Mouse (Mus musculus): ENCODE results near the gene Entpd2. TPM values are rescaled to one million over a fixed set of nuclear protein-coding genes. Genes with fewer than 3 reads are reported as not detected.

Gene Entpd2
- polyA plus RNA-seq, 1 experiment from 2014 or later: 0.20 TPM

DNA sequence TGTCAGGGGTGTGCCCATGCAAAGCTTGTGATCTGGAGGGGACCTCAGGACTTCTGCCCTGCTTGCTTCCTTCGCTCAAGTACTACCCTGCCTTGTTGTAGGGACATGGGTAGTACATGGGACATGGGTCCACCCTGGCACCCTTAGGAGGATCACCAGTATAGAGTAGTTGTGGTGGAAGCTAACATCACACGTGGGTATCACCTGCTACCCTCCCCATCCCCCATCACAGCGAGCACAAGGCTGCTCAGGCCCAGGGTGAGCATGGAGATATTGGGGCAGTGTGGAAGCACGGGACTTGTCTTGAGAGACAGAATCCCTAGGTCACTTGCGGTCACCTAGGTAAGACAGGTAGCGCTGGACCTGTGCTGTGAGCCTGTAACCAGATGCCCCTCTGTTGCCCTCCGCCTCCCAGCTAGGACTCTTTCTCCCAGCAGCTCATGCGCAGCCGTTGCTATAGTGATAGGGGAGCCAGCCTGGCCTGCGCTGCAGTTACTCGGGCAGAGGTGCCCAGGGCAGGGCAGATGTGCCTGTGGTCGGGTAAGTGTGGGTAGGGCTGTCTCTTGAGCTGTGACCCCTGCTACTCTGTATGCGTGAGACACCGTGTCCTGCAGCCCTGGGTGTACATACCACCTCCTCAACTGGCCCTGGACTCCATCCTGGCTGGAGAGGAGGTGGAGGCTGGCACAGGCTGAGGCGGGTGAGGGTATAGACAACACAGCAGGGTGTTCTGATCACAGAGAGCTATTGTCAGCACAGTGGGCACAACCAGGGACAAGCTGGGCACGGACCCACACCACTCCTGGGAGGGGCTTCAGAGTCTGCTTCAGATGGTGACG, 34.9 kb downstream of the Entpd2 start:
- WGBS (ENCODE audit: insufficient replicate concordance): 73% methylated on average over 17 of the region's 17 CpGs
- no peaks in the 10 kb centered on the region for H3K9me3 ChIP-seq (replicated peaks; ENCODE audit: control insufficient read depth, low read length)
- H3K4me1 ChIP-seq (ENCODE audit: control insufficient read depth, insufficient read depth, low read length): no peaks in the 10 kb centered on the region; the same call in 1 of the 2 replicates
- no peak overlapping the region for H3K9ac ChIP-seq (ENCODE audit: low read depth, low read length)
- peaks cover 41% of the 10 kb centered on the region for H3K27me3 ChIP-seq (ENCODE audit: control insufficient read depth, insufficient read depth, low read length)
- no peak overlapping the region for H3K4me3 ChIP-seq (ENCODE audit: low read depth, low read length)
- no peaks in the 10 kb centered on the region for H3K36me3 ChIP-seq (ENCODE audit: control insufficient read depth, insufficient read depth, low read length)
- no peak for ATAC-seq (replicated peaks; ENCODE audit: insufficient number of reproducible peaks, low FRiP score, low TSS enrichment)
- H3K27ac ChIP-seq (ENCODE audit: low read depth, low read length): no peak overlapping the region
- H3K4me2 ChIP-seq: no peak overlapping the region

DNA sequence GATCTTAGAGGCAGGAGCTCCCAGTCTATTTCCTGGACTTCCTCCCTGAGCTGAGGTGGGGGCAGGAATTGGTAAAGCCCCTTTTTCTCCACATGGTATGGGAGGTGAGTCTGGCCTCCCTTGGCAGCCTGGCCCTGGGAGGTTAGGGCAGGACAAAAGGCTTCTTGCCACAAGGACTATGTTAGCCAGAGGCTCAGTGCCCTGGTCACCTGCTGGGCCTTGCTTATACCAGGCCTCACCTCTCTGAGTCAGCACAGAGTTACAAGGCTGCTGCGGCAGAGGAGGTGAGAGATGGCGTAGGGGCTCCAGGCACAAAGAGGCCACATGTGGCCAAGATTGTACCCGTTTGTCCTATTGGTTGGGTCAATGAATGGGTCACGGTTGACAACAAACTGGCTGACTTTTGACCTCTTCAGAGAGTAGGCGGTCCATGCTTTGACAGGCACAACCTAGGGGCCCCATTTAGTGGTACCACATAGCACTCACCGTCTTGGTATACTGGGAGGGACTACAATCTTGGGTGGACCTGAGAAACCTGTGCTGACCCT, 35.7 kb downstream of the Entpd2 start:
- no peak overlapping the region for H3K27ac ChIP-seq (ENCODE audit: low read depth, low read length)
- H3K4me2 ChIP-seq: no peak overlapping the region
- no peaks in the 10 kb centered on the region for H3K9me3 ChIP-seq (replicated peaks; ENCODE audit: control insufficient read depth, low read length)
- no peaks in the 10 kb centered on the region for H3K36me3 ChIP-seq (ENCODE audit: control insufficient read depth, insufficient read depth, low read length)
- ATAC-seq (replicated peaks; ENCODE audit: insufficient number of reproducible peaks, low FRiP score, low TSS enrichment): no peak
- H3K4me1 ChIP-seq (ENCODE audit: control insufficient read depth, insufficient read depth, low read length): no peaks in the 10 kb centered on the region; the same call in 1 of the 2 replicates
- H3K9ac ChIP-seq (ENCODE audit: low read depth, low read length): no peak overlapping the region
- H3K27me3 ChIP-seq (ENCODE audit: control insufficient read depth, insufficient read depth, low read length): peaks cover 33% of the 10 kb centered on the region
- WGBS (ENCODE audit: insufficient replicate concordance): 74% methylated on average over 6 of the region's 6 CpGs
- no peak overlapping the region for H3K4me3 ChIP-seq (ENCODE audit: low read depth, low read length)

DNA sequence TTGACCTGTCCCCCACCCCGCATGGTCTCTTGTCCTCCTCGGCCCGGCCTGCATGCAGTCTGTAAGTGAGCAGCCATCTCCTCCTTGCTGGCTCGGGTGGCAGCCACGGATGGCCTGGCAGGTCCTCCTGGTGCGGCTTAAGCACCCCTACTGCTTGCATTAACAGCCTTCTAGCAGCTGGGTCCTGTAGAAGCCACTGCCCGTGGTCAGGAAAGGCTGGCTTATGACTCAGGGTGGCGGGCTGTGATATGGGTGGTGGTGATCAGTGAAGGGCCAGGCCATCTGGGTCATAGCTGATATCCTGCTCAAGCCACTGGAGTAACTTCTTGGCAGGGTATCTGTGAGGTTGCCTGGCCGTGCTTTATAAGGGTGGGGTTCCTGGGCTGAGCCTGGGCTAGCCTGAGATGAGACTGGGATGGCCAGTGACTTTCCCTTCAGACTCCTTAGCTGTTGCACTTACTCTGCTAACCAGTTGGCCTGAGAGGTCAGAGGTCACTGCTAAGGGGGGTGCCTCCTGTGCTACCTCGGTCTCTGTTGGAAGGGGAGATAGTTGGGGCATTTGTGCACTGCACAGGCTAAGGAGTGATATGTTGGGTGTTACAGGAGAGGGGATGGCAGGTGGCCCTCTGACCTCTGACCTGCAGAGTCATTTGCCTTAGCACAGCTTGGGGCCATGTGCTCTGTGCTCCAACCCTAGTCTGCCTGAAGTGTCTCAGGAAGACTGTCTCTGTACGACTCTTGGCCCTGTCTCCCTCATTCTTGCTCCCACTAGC, 36.8 kb downstream of the Entpd2 start:
- WGBS (ENCODE audit: insufficient replicate concordance): 62% methylated on average over 11 of the region's 11 CpGs
- Histone ChIP-seq H3K27ac (ENCODE audit: low read depth, low read length) (no peak overlapping the region), H3K36me3 (ENCODE audit: control insufficient read depth, insufficient read depth, low read length) (no peaks in the 10 kb centered on the region), H3K27me3 (ENCODE audit: control insufficient read depth, insufficient read depth, low read length) (peaks cover 30% of the 10 kb centered on the region), H3K4me2 (no peak overlapping the region), H3K9me3 (replicated peaks; ENCODE audit: control insufficient read depth, low read length) (no peaks in the 10 kb centered on the region), H3K4me3 (ENCODE audit: low read depth, low read length) (no peak overlapping the region), H3K9ac (ENCODE audit: low read depth, low read length) (no peak overlapping the region), H3K4me1 (ENCODE audit: control insufficient read depth, insufficient read depth, low read length) (no peaks in the 10 kb centered on the region; the same call in 1 of the 2 replicates)
- no peak for ATAC-seq (replicated peaks; ENCODE audit: insufficient number of reproducible peaks, low FRiP score, low TSS enrichment)

DNA sequence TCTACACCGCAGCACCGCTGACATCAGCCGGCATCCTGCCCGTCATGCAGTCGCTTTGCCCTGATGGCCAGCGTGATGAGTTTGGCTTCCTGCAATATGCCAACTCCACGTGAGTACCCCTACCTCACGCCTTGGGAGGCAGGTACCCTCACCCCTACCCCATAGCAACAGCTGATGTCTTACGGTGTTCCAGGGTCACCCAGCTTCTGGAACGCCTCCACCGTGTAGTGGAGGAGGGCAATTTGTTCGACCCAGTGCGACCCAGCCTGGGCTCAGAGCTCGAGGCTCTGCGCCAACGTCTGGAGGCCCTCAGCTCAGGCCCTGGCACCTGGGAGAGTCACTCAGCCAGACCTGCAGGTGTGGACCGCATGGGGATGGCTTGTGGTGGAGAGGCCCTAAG, 37.4 kb downstream of the Entpd2 start:
- WGBS (ENCODE audit: insufficient replicate concordance): 85% methylated on average over 17 of the region's 17 CpGs
- H3K9me3 ChIP-seq (replicated peaks; ENCODE audit: control insufficient read depth, low read length): no peaks in the 10 kb centered on the region
- no peak overlapping the region for H3K4me3 ChIP-seq (ENCODE audit: low read depth, low read length)
- ATAC-seq (replicated peaks; ENCODE audit: insufficient number of reproducible peaks, low FRiP score, low TSS enrichment): no peak
- no peak overlapping the region for H3K4me2 ChIP-seq
- H3K4me1 ChIP-seq (ENCODE audit: control insufficient read depth, insufficient read depth, low read length): no peaks in the 10 kb centered on the region; the same call in 1 of the 2 replicates
- H3K27ac ChIP-seq (ENCODE audit: low read depth, low read length): no peak overlapping the region
- H3K27me3 ChIP-seq (ENCODE audit: control insufficient read depth, insufficient read depth, low read length): peaks cover 30% of the 10 kb centered on the region
- H3K9ac ChIP-seq (ENCODE audit: low read depth, low read length): no peak overlapping the region
- no peaks in the 10 kb centered on the region for H3K36me3 ChIP-seq (ENCODE audit: control insufficient read depth, insufficient read depth, low read length)

DNA sequence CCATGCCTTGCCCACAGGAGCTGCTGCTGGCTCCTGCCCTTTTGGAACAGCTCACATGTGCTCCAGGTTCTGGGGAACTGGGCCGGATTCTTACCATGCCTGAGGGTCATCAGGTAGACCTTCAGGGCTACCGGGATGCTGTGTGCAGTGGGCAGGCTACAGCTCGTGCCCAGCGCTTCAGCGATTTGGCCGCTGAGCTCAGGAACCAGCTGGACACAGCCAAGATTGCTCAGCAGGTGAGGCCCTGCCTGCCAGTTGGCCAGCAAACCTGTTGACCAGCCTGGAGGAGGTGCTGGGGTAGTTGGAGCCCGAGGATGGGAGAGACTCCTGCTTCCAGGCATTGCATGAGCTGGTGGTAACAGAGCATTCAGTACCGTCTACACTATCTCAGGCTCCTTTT, 38.6 kb downstream of the Entpd2 start:
- 80% methylated on average over 8 of the region's 8 CpGs for WGBS (ENCODE audit: insufficient replicate concordance)
- Histone ChIP-seq H3K4me2 (no peak overlapping the region), H3K36me3 (ENCODE audit: control insufficient read depth, insufficient read depth, low read length) (no peaks in the 10 kb centered on the region), H3K9me3 (replicated peaks; ENCODE audit: control insufficient read depth, low read length) (no peaks in the 10 kb centered on the region), H3K9ac (ENCODE audit: low read depth, low read length) (no peak overlapping the region), H3K27ac (ENCODE audit: low read depth, low read length) (no peak overlapping the region), H3K27me3 (ENCODE audit: control insufficient read depth, insufficient read depth, low read length) (peaks cover 26% of the 10 kb centered on the region), H3K4me1 (ENCODE audit: control insufficient read depth, insufficient read depth, low read length) (no peaks in the 10 kb centered on the region), H3K4me3 (ENCODE audit: low read depth, low read length) (no peak overlapping the region)
- no peak for ATAC-seq (replicated peaks; ENCODE audit: insufficient number of reproducible peaks, low FRiP score, low TSS enrichment)

DNA sequence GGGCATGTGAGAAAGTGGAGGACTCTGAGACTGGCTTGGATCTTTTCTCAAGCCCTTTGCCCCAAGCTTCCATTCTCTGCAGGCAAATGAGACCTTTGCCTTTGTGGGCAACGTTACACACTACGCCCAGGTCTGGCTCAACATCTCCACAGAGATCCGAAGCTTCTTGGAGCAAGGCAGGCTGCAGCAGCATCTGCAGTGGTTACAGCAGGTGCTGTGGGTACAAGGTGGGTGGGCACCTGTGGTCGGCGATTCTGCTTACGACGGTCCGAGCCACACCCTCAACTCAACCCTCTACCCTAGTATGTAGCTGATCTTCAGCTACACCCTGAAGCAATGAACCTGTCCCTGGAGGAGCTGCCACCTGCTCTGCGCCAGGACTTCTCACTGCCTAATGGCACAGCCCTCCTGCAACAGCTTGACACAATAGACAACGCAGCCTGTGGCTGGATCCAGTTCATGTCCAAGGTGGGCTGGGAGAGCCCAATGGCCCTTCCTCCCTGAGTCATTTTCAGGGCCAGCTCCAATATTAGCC, 40.7 kb downstream of the Entpd2 start:
- 85% methylated on average over 10 of the region's 10 CpGs for WGBS (ENCODE audit: insufficient replicate concordance)
- Histone ChIP-seq H3K27me3 (ENCODE audit: control insufficient read depth, insufficient read depth, low read length) (peaks cover 6% of the 10 kb centered on the region), H3K36me3 (ENCODE audit: control insufficient read depth, insufficient read depth, low read length) (no peaks in the 10 kb centered on the region)

DNA sequence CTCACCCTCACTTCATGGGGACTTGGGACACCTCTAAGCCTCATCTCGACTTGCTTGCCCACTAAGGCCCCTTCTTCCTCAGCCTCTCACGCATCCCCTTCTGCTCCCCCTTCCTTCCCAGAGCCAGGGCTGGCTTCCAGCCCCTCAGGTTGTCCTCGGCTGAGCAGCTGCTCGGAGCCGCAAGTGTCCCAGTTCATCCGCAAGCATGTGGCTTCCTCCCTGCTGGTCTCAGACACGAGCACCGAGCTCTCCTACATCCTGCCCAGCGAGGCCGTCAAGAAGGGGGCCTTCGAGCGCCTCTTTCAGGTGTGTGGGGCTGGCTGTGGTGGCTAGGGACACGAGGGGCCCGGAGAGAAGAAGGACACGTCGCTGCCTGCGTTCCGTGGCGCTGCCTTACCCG, 45.4 kb downstream of the Entpd2 start:
- Histone ChIP-seq H3K4me1 (ENCODE audit: control insufficient read depth, insufficient read depth, low read length) (no peaks in the 10 kb centered on the region), H3K4me2 (no peak overlapping the region), H3K27ac (ENCODE audit: low read depth, low read length) (no peak overlapping the region), H3K4me3 (ENCODE audit: low read depth, low read length) (no peak overlapping the region), H3K27me3 (ENCODE audit: control insufficient read depth, insufficient read depth, low read length) (peaks cover 2% of the 10 kb centered on the region; the same call in 1 of the 2 replicates), H3K9ac (ENCODE audit: low read depth, low read length) (no peak overlapping the region), H3K36me3 (ENCODE audit: control insufficient read depth, insufficient read depth, low read length) (no peaks in the 10 kb centered on the region), H3K9me3 (replicated peaks; ENCODE audit: control insufficient read depth, low read length) (no peaks in the 10 kb centered on the region)
- ATAC-seq (replicated peaks; ENCODE audit: insufficient number of reproducible peaks, low FRiP score, low TSS enrichment): no peak
- 78% methylated on average over 20 of the region's 20 CpGs for WGBS (ENCODE audit: insufficient replicate concordance)

More for the DNA sequence above, 40.7 kb downstream of the Entpd2 start:
- no peak for ATAC-seq (replicated peaks; ENCODE audit: insufficient number of reproducible peaks, low FRiP score, low TSS enrichment)
- Histone ChIP-seq H3K9ac (ENCODE audit: low read depth, low read length) (no peak overlapping the region), H3K4me3 (ENCODE audit: low read depth, low read length) (no peak overlapping the region), H3K4me2 (no peak overlapping the region), H3K9me3 (replicated peaks; ENCODE audit: control insufficient read depth, low read length) (no peaks in the 10 kb centered on the region), H3K27ac (ENCODE audit: low read depth, low read length) (no peak overlapping the region), H3K4me1 (ENCODE audit: control insufficient read depth, insufficient read depth, low read length) (no peaks in the 10 kb centered on the region)

DNA sequence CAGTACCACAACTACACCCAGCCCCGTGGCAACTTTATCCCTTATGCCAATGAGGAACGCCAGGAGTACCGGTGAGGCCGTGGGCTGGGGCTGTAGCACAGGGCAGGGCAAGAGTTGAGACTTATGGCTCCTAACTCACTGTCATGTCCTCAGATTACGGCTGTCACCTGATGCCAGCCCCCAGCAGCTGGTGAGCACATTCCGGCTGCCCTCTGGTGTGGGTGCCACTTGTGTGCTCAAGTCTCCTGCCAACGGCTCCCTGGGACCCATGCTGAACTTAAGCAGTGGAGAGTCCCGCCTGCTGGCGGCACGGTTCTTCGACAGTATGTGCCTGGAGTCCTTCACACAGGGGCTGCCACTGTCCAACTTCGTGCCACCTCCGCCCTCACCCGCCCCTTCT, 47.0 kb downstream of the Entpd2 start:
- no peak overlapping the region for H3K27ac ChIP-seq (ENCODE audit: low read depth, low read length)
- 0 out of 2 replicates have a peak, but pooled peaks cover 4% of the 10 kb centered on the region for H3K27me3 ChIP-seq (ENCODE audit: control insufficient read depth, insufficient read depth, low read length)
- H3K9ac ChIP-seq (ENCODE audit: low read depth, low read length): no peak overlapping the region
- no peaks in the 10 kb centered on the region for H3K4me1 ChIP-seq (ENCODE audit: control insufficient read depth, insufficient read depth, low read length)
- no peaks in the 10 kb centered on the region for H3K9me3 ChIP-seq (replicated peaks; ENCODE audit: control insufficient read depth, low read length)
- no peaks in the 10 kb centered on the region for H3K36me3 ChIP-seq (ENCODE audit: control insufficient read depth, insufficient read depth, low read length)
- WGBS (ENCODE audit: insufficient replicate concordance): 84% methylated on average over 14 of the region's 14 CpGs
- no peak overlapping the region for H3K4me2 ChIP-seq
- H3K4me3 ChIP-seq (ENCODE audit: low read depth, low read length): no peak overlapping the region
- no peak for ATAC-seq (replicated peaks; ENCODE audit: insufficient number of reproducible peaks, low FRiP score, low TSS enrichment)
